Comparison of ENCODE assay signal across 9 mouse cellular contexts in genomic region chr5:124184898-124185701, GRCm38 (mm10).
A peak's percentile ranks its signal among the peaks of the same experiment; 100 is the strongest.
DNase-seq lines count a peak whose midpoint lies in the region; ATAC-seq and TF ChIP-seq lines count a peak whose summit lies in the region.
"Had no signal": no experiment of that assay in that cellular context is flagged by ENCODE, and none has a peak within 500 bp of the region (broad histone marks: within the 10 kb centered on the region; RNA-seq: fewer than 3 reads in every experiment).

No protein-coding gene starts in this region.

- peaks cover 7% of the 10 kb centered on the region for H3K79me2 ChIP-seq in heart, adult 2 months (replicated peaks; ENCODE audit: control insufficient read depth, insufficient read depth, low read length)

- H3K4me1 ChIP-seq in heart, adult 2 months (ENCODE audit: control insufficient read depth, insufficient read depth, low read length), result peaks cover 41% of the 10 kb centered on the region
- peaks cover 63% of the 10 kb centered on the region for H3K4me1 ChIP-seq in forebrain, embryonic 15.5 days
- peaks cover 64% of the 10 kb centered on the region for H3K4me1 ChIP-seq in midbrain, embryonic 15.5 days
- peaks cover 16% of the 10 kb centered on the region for H3K4me1 ChIP-seq in kidney, embryonic 16.5 days (ENCODE audit: insufficient read depth, low read length)

- peak overlapping the region; percentile 89 for H3K27ac ChIP-seq in heart, adult 2 months
- peak overlapping the region; percentile 94 for H3K27ac ChIP-seq in forebrain, embryonic 15.5 days (replicated peaks)
- peak overlapping the region; percentile 80 for H3K27ac ChIP-seq in midbrain, embryonic 15.5 days
- no peak overlapping the region for H3K27ac ChIP-seq in kidney, embryonic 16.5 days (ENCODE audit: low read length)

- peak overlapping the region; percentile 54 for H3K9ac ChIP-seq in heart, adult 2 months (ENCODE audit: low read depth, low read length)
- H3K9ac ChIP-seq in forebrain, embryonic 15.5 days (replicated peaks), result peak overlapping the region; percentile 54
- peak overlapping the region; percentile 42 for H3K9ac ChIP-seq in midbrain, embryonic 15.5 days
- H3K9ac ChIP-seq in kidney, embryonic 16.5 days (replicated peaks; ENCODE audit: low read length), result no peak overlapping the region

- no peak for TF ChIP-seq CTCF in heart, adult 2 months (IDR thresholded peaks at IDR 0.05)

- no peaks in the 10 kb centered on the region for H3K9me3 ChIP-seq in forebrain, embryonic 15.5 days
- H3K9me3 ChIP-seq in midbrain, embryonic 15.5 days, result no peaks in the 10 kb centered on the region
- H3K9me3 ChIP-seq in kidney, embryonic 16.5 days (ENCODE audit: low read length), result no peaks in the 10 kb centered on the region

- H3K4me3 ChIP-seq in heart, adult 2 months, result no peak overlapping the region; the same call in 1 of the 2 replicates
- peak overlapping the region; percentile 38 for H3K4me3 ChIP-seq in forebrain, embryonic 15.5 days
- peak overlapping the region; percentile 27 for H3K4me3 ChIP-seq in midbrain, embryonic 15.5 days
- H3K4me3 ChIP-seq in kidney, embryonic 16.5 days (ENCODE audit: low read length), result no peak overlapping the region
- H3K4me3 ChIP-seq: myocyte had no signal

- 35% methylated on average over 15 of the region's 15 CpGs for WGBS in heart, adult 2 months
- 2% methylated on average over 15 of the region's 15 CpGs for WGBS in forebrain, embryonic 15.5 days
- WGBS in midbrain, embryonic 15.5 days, result 4% methylated on average over 15 of the region's 15 CpGs
- 44% methylated on average over 15 of the region's 15 CpGs for WGBS in kidney, embryonic 16.5 days

- peaks cover 2% of the 10 kb centered on the region; the same call in 1 of the 2 replicates for H3K36me3 ChIP-seq in heart, adult 2 months (ENCODE audit: control insufficient read depth, insufficient read depth, low read length)
- no peaks in the 10 kb centered on the region for H3K36me3 ChIP-seq in forebrain, embryonic 15.5 days
- H3K36me3 ChIP-seq in midbrain, embryonic 15.5 days (replicated peaks), result no peaks in the 10 kb centered on the region
- no peaks in the 10 kb centered on the region for H3K36me3 ChIP-seq in kidney, embryonic 16.5 days (ENCODE audit: insufficient read depth, low read length)

- TF ChIP-seq EP300 in heart, adult 2 months (IDR thresholded peaks at IDR 0.05; ENCODE audit: insufficient read depth, low read depth, low read length), result no peak

- peak; percentile 62 for ATAC-seq in CD4-positive, CD25-positive, alpha-beta regulatory T cell, adult 4 months
- ATAC-seq in forebrain, embryonic 15.5 days (replicated peaks), result peak; percentile 34; the same call in 1 of the 2 replicates
- ATAC-seq in midbrain, embryonic 15.5 days (replicated peaks), result peak; percentile 43
- ATAC-seq in megakaryocyte progenitor cell, adult 5-6 weeks (replicated peaks; ENCODE audit: poor library complexity), result no peak
- ATAC-seq in kidney, embryonic 16.5 days (ENCODE audit: low FRiP score, low TSS enrichment), result no peak

- intact Hi-C loops in heart, adult 2 months (cut with DNase I), result no loop called here

- peak overlapping the region; percentile 69 for H3K4me2 ChIP-seq in forebrain, embryonic 15.5 days (replicated peaks)
- H3K4me2 ChIP-seq in midbrain, embryonic 15.5 days, result peak overlapping the region; percentile 53
- H3K4me2 ChIP-seq in kidney, embryonic 16.5 days (replicated peaks; ENCODE audit: low read depth, low read length), result no peak overlapping the region

- TF ChIP-seq POLR2A in heart, adult 2 months (IDR thresholded peaks at IDR 0.05; ENCODE audit: insufficient read depth, low read depth, low read length), result no peak

- no peak for DNase-seq in heart, adult 2 months
- no peak for DNase-seq in heart, adult 9 months (ENCODE audit: low spot score in 2 of 2)
- DNase-seq in adrenal gland, adult 2 months, result no peak

- no peaks in the 10 kb centered on the region for H3K27me3 ChIP-seq in heart, adult 2 months (ENCODE audit: control insufficient read depth, insufficient read depth, low read length)
- no peaks in the 10 kb centered on the region for H3K27me3 ChIP-seq in forebrain, embryonic 15.5 days
- no peaks in the 10 kb centered on the region for H3K27me3 ChIP-seq in midbrain, embryonic 15.5 days (replicated peaks)
- no peaks in the 10 kb centered on the region for H3K27me3 ChIP-seq in kidney, embryonic 16.5 days (ENCODE audit: insufficient read depth, low read length)

Comparison
In these comparisons a context has a peak if more than half of its experiments do, and no peak if none do; other contexts are left out.
1. H3K4me3 ChIP-seq: peak in forebrain, embryonic 15.5 days (single experiment) and midbrain, embryonic 15.5 days (single experiment); none in heart, adult 2 months (single experiment) and kidney, embryonic 16.5 days (single experiment).
2. ATAC-seq: peak in CD4-positive, CD25-positive, alpha-beta regulatory T cell, adult 4 months (single experiment), forebrain, embryonic 15.5 days (single experiment) and midbrain, embryonic 15.5 days (single experiment); none in megakaryocyte progenitor cell, adult 5-6 weeks (single experiment) and kidney, embryonic 16.5 days (single experiment).